Mouse (Mus musculus): Measurements from ENCODE around the gene Klf9.

GRCm38 (mm10) chr19:23145146-23145545 lies 4.1 kb downstream of the Klf9 start:
- TF ChIP-seq CTCF (IDR thresholded peaks at IDR 0.05; ENCODE audit: control insufficient read depth, insufficient read depth, low read length) (no peak), POLR2A (IDR thresholded peaks at IDR 0.05; ENCODE audit: borderline replicate concordance, control insufficient read depth, low read depth, low read length) (no peak)

All from bone marrow, adult 2 months (tissue).